Mouse (Mus musculus) intestine, postnatal 0 days (tissue): ENCODE results near the gene Kcnt1. TPM values are rescaled to one million over a fixed set of nuclear protein-coding genes. Genes with fewer than 3 reads are reported as not detected.

ENCODE experiments used
- ATAC-seq: fragments of 200-750 bp; cut with Nextera tagmentation; 2 replicates; pipeline ENCODE4 v1.8.0; 2017; ENCODE audit warnings: mild to moderate bottlenecking, moderate TSS enrichment, moderate library complexity
- H3K27ac ChIP-seq: fragments of 300-500 bp; sonication (generic); 2 replicates; pipeline ENCODE4 v1.5.1; 2014; ENCODE audit warnings: mild to moderate bottlenecking, low read depth, low read length, moderate library complexity
- H3K27me3 ChIP-seq: fragments of 300-500 bp; sonication (generic); replicated peaks from 2 replicates; pipeline ENCODE4 v1.6.1; 2014; ENCODE audit warnings: low read length, mixed read lengths; ENCODE audit not compliant: control insufficient read depth, insufficient read depth
- H3K36me3 ChIP-seq: fragments of 300-500 bp; sonication (generic); 2 replicates; pipeline ENCODE4 v1.6.1; 2014; ENCODE audit warnings: mild to moderate bottlenecking, moderate library complexity; ENCODE audit not compliant: control insufficient read depth, insufficient read depth
- H3K4me1 ChIP-seq: fragments of 300-500 bp; sonication (generic); replicated peaks from 2 replicates; pipeline ENCODE4 v1.6.1; 2014; ENCODE audit warnings: antibody characterized with exemption, low read length, mixed read lengths; ENCODE audit not compliant: control insufficient read depth, insufficient read depth
- H3K4me2 ChIP-seq: fragments of 300-500 bp; sonication (generic); replicated peaks from 2 replicates; pipeline ENCODE4 v1.6.1; 2014; ENCODE audit warnings: low read depth, mild to moderate bottlenecking, moderate library complexity
- H3K4me3 ChIP-seq: fragments of 300-500 bp; sonication (generic); 2 replicates; pipeline ENCODE4 v1.5.1; 2014; ENCODE audit warnings: low read depth, low read length
- H3K9ac ChIP-seq: fragments of 300-500 bp; sonication (generic); 2 replicates; pipeline ENCODE4 v1.6.1; 2014; ENCODE audit warnings: mild to moderate bottlenecking, low read depth, low read length
- H3K9me3 ChIP-seq: fragments of 300-500 bp; sonication (generic); 2 replicates; pipeline ENCODE4 v1.6.1; 2016; ENCODE audit warnings: mixed run types; ENCODE audit not compliant: control insufficient read depth
- CTCF ChIP-seq: sonication (generic); IDR thresholded peaks from 2 replicates; pipeline ENCODE4 v1.5.1; 2016; ENCODE audit warnings: low read depth, mild to moderate bottlenecking, control low read depth, antibody characterized with exemption, moderate library complexity
- WGBS: fragments of 180-500 bp; shearing (Covaris S2); extraction: QIAGEN DNeasy Blood & Tissue Kit; methylation state at CpG from one replicate; pipeline ENCODE4 v1.1.7; 2014; 5-methylcytosine and 5-hydroxymethylcytosine counted together
- polyA plus RNA-seq: library from polyadenylated mRNA; unstranded; fragments of >200 nt; fragmentation: Nextera tagmentation; extraction: Ambion mirVana; gene quantifications from 2 replicates; pipeline ENCODE4 v1.2.1, GENCODE M21; 2015

Kcnt1 gene
- polyA plus RNA-seq, 1 experiment from 2014 or later, result 0.18 TPM

DNA sequence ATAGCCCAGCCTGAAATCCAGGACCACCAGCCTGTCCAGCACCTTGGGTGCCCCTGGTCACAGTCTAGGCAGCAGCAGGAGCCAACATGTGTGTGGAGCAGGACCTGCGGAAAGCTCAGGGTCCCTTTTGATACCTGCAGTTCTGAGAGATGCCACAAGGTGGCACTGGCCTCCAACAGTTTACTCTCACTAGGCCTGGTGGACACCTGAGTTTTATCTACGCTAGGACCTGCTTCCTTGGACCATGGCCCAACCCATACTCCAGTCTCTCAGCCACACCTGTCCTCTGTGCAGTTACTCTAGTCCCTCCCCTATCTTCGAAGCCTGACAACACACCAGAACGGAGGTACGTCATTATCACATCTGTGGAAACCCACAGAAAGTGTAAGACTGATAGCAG is 27.2 kb upstream of the Kcnt1 start:
- ATAC-seq, result peak; percentile 63; the same call in 1 of the 2 replicates
- WGBS, result 25% methylated on average over 5 of the region's 5 CpGs
- Histone ChIP-seq H3K36me3 (no peaks in the 10 kb centered on the region), H3K27me3 (no peaks in the 10 kb centered on the region), H3K9me3 (no peaks in the 10 kb centered on the region), H3K4me1 (no peaks in the 10 kb centered on the region), H3K4me3 (no peak overlapping the region), H3K4me2 (no peak overlapping the region), H3K27ac (no peak overlapping the region), H3K9ac (no peak overlapping the region)
- TF ChIP-seq CTCF, result peak; percentile 95

- ATAC-seq, result no peak
- no peak overlapping the region for H3K9ac ChIP-seq
- H3K27ac ChIP-seq, result no peak overlapping the region
- no peaks in the 10 kb centered on the region for H3K36me3 ChIP-seq
- no peaks in the 10 kb centered on the region for H3K9me3 ChIP-seq
- no peak overlapping the region for H3K4me3 ChIP-seq
- TF ChIP-seq CTCF, result no peak
- WGBS, result 53% methylated on average over 4 of the region's 4 CpGs
- no peak overlapping the region for H3K4me2 ChIP-seq
- no peaks in the 10 kb centered on the region for H3K4me1 ChIP-seq
- no peaks in the 10 kb centered on the region for H3K27me3 ChIP-seq
Measured at GRCm38 (mm10) chr2:25842161-25842560, 21.4 kb upstream of the Kcnt1 start.

DNA sequence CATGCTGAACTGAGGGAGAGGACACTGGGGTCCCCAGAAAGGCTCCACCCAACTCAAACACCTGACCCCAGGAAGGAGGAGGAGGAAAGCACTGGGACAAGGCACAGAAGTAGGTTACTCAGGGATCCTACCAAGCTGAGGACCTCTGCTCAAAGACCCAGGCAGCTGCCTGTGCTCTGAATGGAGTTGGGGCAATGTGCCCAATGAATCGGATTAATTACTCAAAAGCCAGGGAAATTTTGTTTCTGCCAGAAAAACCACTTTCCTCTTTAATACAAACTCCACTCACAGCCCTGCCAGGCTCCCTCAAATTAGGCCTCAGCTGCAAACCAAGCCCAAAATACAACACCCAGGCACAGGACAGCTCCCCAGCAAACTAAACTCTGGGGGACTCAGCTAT is 20.8 kb upstream of the Kcnt1 start:
- no peaks in the 10 kb centered on the region for H3K27me3 ChIP-seq
- no peaks in the 10 kb centered on the region for H3K4me1 ChIP-seq
- no peaks in the 10 kb centered on the region for H3K9me3 ChIP-seq
- no peaks in the 10 kb centered on the region for H3K36me3 ChIP-seq
- H3K9ac ChIP-seq, result no peak overlapping the region
- no peak overlapping the region for H3K4me2 ChIP-seq
- no peak for TF ChIP-seq CTCF
- no peak overlapping the region for H3K4me3 ChIP-seq
- WGBS, result 72% methylated on average over 1 of the region's 1 CpGs
- H3K27ac ChIP-seq, result no peak overlapping the region
- no peak for ATAC-seq

- H3K4me3 ChIP-seq, result no peak overlapping the region
- no peaks in the 10 kb centered on the region for H3K4me1 ChIP-seq
- no peak overlapping the region for H3K4me2 ChIP-seq
- TF ChIP-seq CTCF, result no peak
- H3K27me3 ChIP-seq, result no peaks in the 10 kb centered on the region
- no peak for ATAC-seq
- no peaks in the 10 kb centered on the region for H3K9me3 ChIP-seq
- no peaks in the 10 kb centered on the region for H3K36me3 ChIP-seq
- 73% methylated on average over 3 of the region's 3 CpGs for WGBS
- H3K9ac ChIP-seq, result no peak overlapping the region
- no peak overlapping the region for H3K27ac ChIP-seq
Measured at GRCm38 (mm10) chr2:25844097-25844496, 19.4 kb upstream of the Kcnt1 start.

DNA sequence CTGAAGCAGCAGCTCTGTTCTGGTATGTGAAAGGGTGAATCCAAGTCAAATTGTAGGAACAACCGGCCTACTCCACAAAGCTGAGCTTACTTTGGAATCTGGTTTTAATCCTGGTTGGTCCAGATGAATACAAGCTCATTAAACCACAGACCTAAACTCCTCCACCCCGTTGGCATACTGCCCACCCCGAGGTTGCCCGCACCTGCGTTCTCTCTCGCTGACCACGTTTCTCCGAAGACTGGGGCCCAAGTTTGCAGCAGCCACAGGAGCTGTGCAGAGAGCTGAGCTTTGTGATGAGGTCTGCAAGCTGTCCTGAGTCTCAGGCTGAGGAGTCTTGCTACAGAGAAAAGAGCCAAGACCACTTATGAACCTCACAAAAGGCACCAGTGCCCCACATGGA is 17.0 kb upstream of the Kcnt1 start:
- no peaks in the 10 kb centered on the region for H3K4me1 ChIP-seq
- no peak for ATAC-seq
- no peak overlapping the region for H3K4me3 ChIP-seq
- H3K27me3 ChIP-seq, result no peaks in the 10 kb centered on the region
- no peak overlapping the region for H3K9ac ChIP-seq
- no peak overlapping the region for H3K27ac ChIP-seq
- 80% methylated on average over 8 of the region's 8 CpGs for WGBS
- H3K9me3 ChIP-seq, result no peaks in the 10 kb centered on the region
- no peaks in the 10 kb centered on the region for H3K36me3 ChIP-seq
- H3K4me2 ChIP-seq, result no peak overlapping the region
- no peak for TF ChIP-seq CTCF

- TF ChIP-seq CTCF, result no peak
- Histone ChIP-seq H3K4me2 (no peak within 1 kb of the TSS), H3K36me3 (no peaks in the 10 kb centered on the region), H3K4me1 (no peaks in the 10 kb centered on the region), H3K27ac (no peak within 1 kb of the TSS), H3K27me3 (no peaks in the 10 kb centered on the region), H3K4me3 (no peak within 1 kb of the TSS), H3K9ac (no peak within 1 kb of the TSS), H3K9me3 (no peaks in the 10 kb centered on the region)
- 83% methylated on average over 14 of the region's 16 CpGs for WGBS
- ATAC-seq, result no peak
Measured at GRCm38 (mm10) chr2:25847226-25847625, 16.3 kb upstream of the Kcnt1 start, which contains the start of gene Sohlh1. Gene Sohlh1, minus strand, starts transcription at chr2:25847248.

- Histone ChIP-seq H3K4me1 (no peaks in the 10 kb centered on the region), H3K27ac (no peak overlapping the region), H3K4me2 (no peak overlapping the region), H3K27me3 (no peaks in the 10 kb centered on the region), H3K4me3 (no peak overlapping the region), H3K36me3 (no peaks in the 10 kb centered on the region), H3K9me3 (no peaks in the 10 kb centered on the region), H3K9ac (no peak overlapping the region)
- TF ChIP-seq CTCF, result peak; percentile 77
- WGBS, result 16% methylated on average over 4 of the region's 4 CpGs
- ATAC-seq, result no peak
Measured at GRCm38 (mm10) chr2:25850330-25850729, 13.2 kb upstream of the Kcnt1 start.
